Mouse (Mus musculus): Measurements from ENCODE around the gene Vps51. TPM values are rescaled to one million over a fixed set of nuclear protein-coding genes. Genes with fewer than 3 reads are reported as not detected.

Gene Vps51
- polyA plus RNA-seq, 1 experiment, result 72.9 TPM

GRCm38 (mm10) chr19:6037695-6038094 lies 39.3 kb downstream of the Vps51 start:
- H3K4me3 ChIP-seq (ENCODE audit: extremely low read depth, insufficient read depth, insufficient read length), result no peak overlapping the region
- no peaks in the 10 kb centered on the region for H3K36me3 ChIP-seq (ENCODE audit: control insufficient read depth, insufficient read depth, low read length)
- H3K4me1 ChIP-seq (ENCODE audit: control insufficient read depth, insufficient read depth, insufficient read length), result no peaks in the 10 kb centered on the region
- TF ChIP-seq CTCF (IDR thresholded peaks at IDR 0.05; ENCODE audit: extremely low read depth, insufficient read depth, insufficient read length, insufficient replicate concordance) (no peak), POLR2A (IDR thresholded peaks at IDR 0.05; ENCODE audit: low read depth, low read length) (no peak)
- H3K27ac ChIP-seq (ENCODE audit: insufficient read depth, low read length), result no peak overlapping the region
- no peaks in the 10 kb centered on the region for H3K27me3 ChIP-seq (ENCODE audit: control insufficient read depth, insufficient read depth, low read length)
- DNase-seq (ENCODE audit: low read depth in 1 of 2, low spot score in 2 of 2), result no peak

- Histone ChIP-seq H3K27ac (ENCODE audit: insufficient read depth, low read length) (no peak overlapping the region), H3K4me1 (ENCODE audit: control insufficient read depth, insufficient read depth, insufficient read length) (no peaks in the 10 kb centered on the region), H3K36me3 (ENCODE audit: control insufficient read depth, insufficient read depth, low read length) (no peaks in the 10 kb centered on the region), H3K27me3 (ENCODE audit: control insufficient read depth, insufficient read depth, low read length) (no peaks in the 10 kb centered on the region), H3K4me3 (ENCODE audit: extremely low read depth, insufficient read depth, insufficient read length) (no peak overlapping the region)
- no peak for DNase-seq (ENCODE audit: low read depth in 1 of 2, low spot score in 2 of 2)
- WGBS, result 62% methylated on average over 9 of the region's 9 CpGs
- TF ChIP-seq POLR2A (IDR thresholded peaks at IDR 0.05; ENCODE audit: low read depth, low read length) (no peak), CTCF (IDR thresholded peaks at IDR 0.05; ENCODE audit: extremely low read depth, insufficient read depth, insufficient read length, insufficient replicate concordance) (no peak)
Observed at GRCm38 (mm10) chr19:6035966-6036585, 41.0 kb downstream of the Vps51 start.

GRCm38 (mm10) chr19:6030520-6031280 lies 46.3 kb downstream of the Vps51 start:
- Histone ChIP-seq H3K36me3 (ENCODE audit: control insufficient read depth, insufficient read depth, low read length) (no peaks in the 10 kb centered on the region), H3K4me3 (ENCODE audit: extremely low read depth, insufficient read depth, insufficient read length) (no peak overlapping the region), H3K27me3 (ENCODE audit: control insufficient read depth, insufficient read depth, low read length) (no peaks in the 10 kb centered on the region), H3K4me1 (ENCODE audit: control insufficient read depth, insufficient read depth, insufficient read length) (no peaks in the 10 kb centered on the region), H3K27ac (ENCODE audit: insufficient read depth, low read length) (no peak overlapping the region)
- no peak for DNase-seq (ENCODE audit: low read depth in 1 of 2, low spot score in 2 of 2)
- no peak for TF ChIP-seq POLR2A (IDR thresholded peaks at IDR 0.05; ENCODE audit: low read depth, low read length)
- TF ChIP-seq CTCF (IDR thresholded peaks at IDR 0.05; ENCODE audit: extremely low read depth, insufficient read depth, insufficient read length, insufficient replicate concordance), result no peak
- WGBS, result 74% methylated on average over 14 of the region's 14 CpGs

- WGBS, result 84% methylated on average over 9 of the region's 9 CpGs
- Histone ChIP-seq H3K4me3 (ENCODE audit: extremely low read depth, insufficient read depth, insufficient read length) (no peak overlapping the region), H3K27ac (ENCODE audit: insufficient read depth, low read length) (no peak overlapping the region), H3K27me3 (ENCODE audit: control insufficient read depth, insufficient read depth, low read length) (no peaks in the 10 kb centered on the region), H3K36me3 (ENCODE audit: control insufficient read depth, insufficient read depth, low read length) (no peaks in the 10 kb centered on the region), H3K4me1 (ENCODE audit: control insufficient read depth, insufficient read depth, insufficient read length) (no peaks in the 10 kb centered on the region)
- TF ChIP-seq POLR2A (IDR thresholded peaks at IDR 0.05; ENCODE audit: low read depth, low read length) (no peak), CTCF (IDR thresholded peaks at IDR 0.05; ENCODE audit: extremely low read depth, insufficient read depth, insufficient read length, insufficient replicate concordance) (no peak)
- no peak for DNase-seq (ENCODE audit: low read depth in 1 of 2, low spot score in 2 of 2)
Observed at GRCm38 (mm10) chr19:6029426-6029825, 47.6 kb downstream of the Vps51 start.

GRCm38 (mm10) chr19:6028991-6029390 lies 48.0 kb downstream of the Vps51 start:
- no peak overlapping the region for H3K4me3 ChIP-seq (ENCODE audit: extremely low read depth, insufficient read depth, insufficient read length)
- no peaks in the 10 kb centered on the region for H3K36me3 ChIP-seq (ENCODE audit: control insufficient read depth, insufficient read depth, low read length)

GRCm38 (mm10) chr19:6023930-6024329 lies 53.1 kb downstream of the Vps51 start:
- WGBS, result 88% methylated on average over 7 of the region's 7 CpGs
- Histone ChIP-seq H3K27me3 (ENCODE audit: control insufficient read depth, insufficient read depth, low read length) (no peaks in the 10 kb centered on the region), H3K4me1 (ENCODE audit: control insufficient read depth, insufficient read depth, insufficient read length) (no peaks in the 10 kb centered on the region), H3K4me3 (ENCODE audit: extremely low read depth, insufficient read depth, insufficient read length) (no peak overlapping the region), H3K36me3 (ENCODE audit: control insufficient read depth, insufficient read depth, low read length) (no peaks in the 10 kb centered on the region), H3K27ac (ENCODE audit: insufficient read depth, low read length) (no peak overlapping the region)
- DNase-seq (ENCODE audit: low read depth in 1 of 2, low spot score in 2 of 2), result no peak
- no peak for TF ChIP-seq POLR2A (IDR thresholded peaks at IDR 0.05; ENCODE audit: low read depth, low read length)
- no peak for TF ChIP-seq CTCF (IDR thresholded peaks at IDR 0.05; ENCODE audit: extremely low read depth, insufficient read depth, insufficient read length, insufficient replicate concordance)

More at GRCm38 (mm10) chr19:6028991-6029390, 48.0 kb downstream of the Vps51 start:
- Histone ChIP-seq H3K27me3 (ENCODE audit: control insufficient read depth, insufficient read depth, low read length) (no peaks in the 10 kb centered on the region), H3K4me1 (ENCODE audit: control insufficient read depth, insufficient read depth, insufficient read length) (no peaks in the 10 kb centered on the region), H3K27ac (ENCODE audit: insufficient read depth, low read length) (no peak overlapping the region)
- no peak for TF ChIP-seq POLR2A (IDR thresholded peaks at IDR 0.05; ENCODE audit: low read depth, low read length)
- no peak for TF ChIP-seq CTCF (IDR thresholded peaks at IDR 0.05; ENCODE audit: extremely low read depth, insufficient read depth, insufficient read length, insufficient replicate concordance)
- WGBS, result 75% methylated on average over 6 of the region's 6 CpGs
- DNase-seq (ENCODE audit: low read depth in 1 of 2, low spot score in 2 of 2), result no peak

GRCm38 (mm10) chr19:6023059-6023458 lies 54.0 kb downstream of the Vps51 start:
- no peaks in the 10 kb centered on the region for H3K36me3 ChIP-seq (ENCODE audit: control insufficient read depth, insufficient read depth, low read length)
- no peaks in the 10 kb centered on the region for H3K4me1 ChIP-seq (ENCODE audit: control insufficient read depth, insufficient read depth, insufficient read length)
- TF ChIP-seq POLR2A (IDR thresholded peaks at IDR 0.05; ENCODE audit: low read depth, low read length) (no peak), CTCF (IDR thresholded peaks at IDR 0.05; ENCODE audit: extremely low read depth, insufficient read depth, insufficient read length, insufficient replicate concordance) (no peak)
- H3K27ac ChIP-seq (ENCODE audit: insufficient read depth, low read length), result no peak overlapping the region
- DNase-seq (ENCODE audit: low read depth in 1 of 2, low spot score in 2 of 2), result no peak
- no peaks in the 10 kb centered on the region for H3K27me3 ChIP-seq (ENCODE audit: control insufficient read depth, insufficient read depth, low read length)
- H3K4me3 ChIP-seq (ENCODE audit: extremely low read depth, insufficient read depth, insufficient read length), result no peak overlapping the region
- WGBS, result 95% methylated on average over 8 of the region's 8 CpGs

Measured in spleen, adult 2 months (tissue).